Mouse (Mus musculus) intestine, embryonic 15.5 days (tissue): ENCODE measurements around the gene Bsg. TPM values are rescaled to one million over a fixed set of nuclear protein-coding genes. Genes with fewer than 3 reads are reported as not detected.

Experiments used
- ATAC-seq: fragments of 200-750 bp; cut with Nextera tagmentation; 2 replicates; pipeline ENCODE4 v1.8.0; 2017; ENCODE audit warnings: moderate TSS enrichment, moderate library complexity
- H3K27ac ChIP-seq: fragments of 300-500 bp; sonication (generic); 2 replicates; pipeline ENCODE4 v1.5.1; 2015; ENCODE audit warnings: mild to moderate bottlenecking, inconsistent platforms
- H3K27me3 ChIP-seq: fragments of 300-500 bp; sonication (generic); replicated peaks from 2 replicates; pipeline ENCODE4 v1.6.1; 2015; ENCODE audit warnings: inconsistent platforms
- H3K36me3 ChIP-seq: fragments of 300-500 bp; sonication (generic); 2 replicates; pipeline ENCODE4 v1.6.1; 2015; ENCODE audit warnings: inconsistent platforms
- H3K4me1 ChIP-seq: fragments of 300-500 bp; sonication (generic); replicated peaks from 2 replicates; pipeline ENCODE4 v1.6.1; 2015; ENCODE audit warnings: inconsistent platforms
- H3K4me2 ChIP-seq: fragments of 300-500 bp; sonication (generic); replicated peaks from 2 replicates; pipeline ENCODE4 v1.6.1; 2015; ENCODE audit warnings: mild to moderate bottlenecking, inconsistent platforms
- H3K4me3 ChIP-seq: fragments of 300-500 bp; sonication (generic); replicated peaks from 2 replicates; pipeline ENCODE4 v1.5.1; 2015; ENCODE audit warnings: inconsistent platforms
- H3K9ac ChIP-seq: fragments of 300-500 bp; sonication (generic); 2 replicates; pipeline ENCODE4 v1.6.1; 2015; ENCODE audit warnings: inconsistent platforms
- H3K9me3 ChIP-seq: fragments of 300-500 bp; sonication (generic); 2 replicates; pipeline ENCODE4 v1.6.1; 2016; ENCODE audit warnings: inconsistent platforms
- WGBS: fragments of 180-500 bp; shearing (Covaris S2); methylation state at CpG from one replicate; pipeline ENCODE4 v1.1.7; 2015; 5-methylcytosine and 5-hydroxymethylcytosine counted together
- polyA plus RNA-seq: library from polyadenylated mRNA; unstranded; fragments of >200 nt; fragmentation: Nextera tagmentation; extraction: Ambion mirVana; gene quantifications from 2 replicates; pipeline ENCODE4 v1.2.1, GENCODE M21; 2015

Gene Bsg
- 1,119 and 1,131 TPM in 2 replicates for polyA plus RNA-seq

- Histone ChIP-seq H3K4me2 (peak within 1 kb of the TSS; percentile 77), H3K36me3 (peaks cover 3% of the 10 kb centered on the region; the same call in 1 of the 2 replicates), H3K9me3 (no peaks in the 10 kb centered on the region), H3K27me3 (no peaks in the 10 kb centered on the region), H3K4me3 (peak within 1 kb of the TSS; percentile 70), H3K9ac (peak within 1 kb of the TSS; percentile 90), H3K27ac (peak within 1 kb of the TSS; percentile 81), H3K4me1 (peaks cover 44% of the 10 kb centered on the region)
- peak; percentile 95 for ATAC-seq
- WGBS = under 1% methylated on average over 65 of the region's 65 CpGs
These were observed at the start of gene Bsg for GRCm38 (mm10) chr10:79704065-79704969. Gene Bsg, plus strand, starts transcription at chr10:79704491.

GRCm38 (mm10) chr10:79654946-79655395, 49.3 kb upstream of the Bsg start:
- Histone ChIP-seq H3K4me3 (no peak overlapping the region), H3K27me3 (no peaks in the 10 kb centered on the region; the same call in 1 of the 2 replicates), H3K4me1 (no peaks in the 10 kb centered on the region), H3K36me3 (no peaks in the 10 kb centered on the region), H3K9me3 (no peaks in the 10 kb centered on the region), H3K27ac (no peak overlapping the region), H3K4me2 (no peak overlapping the region), H3K9ac (no peak overlapping the region)
- 20% methylated on average over 1 of the region's 1 CpGs for WGBS
- peak; percentile 44; the same call in 1 of the 2 replicates for ATAC-seq

- WGBS = 14% methylated on average over 4 of the region's 4 CpGs
- Histone ChIP-seq H3K9me3 (no peaks in the 10 kb centered on the region), H3K4me2 (no peak overlapping the region), H3K4me1 (peaks cover 2% of the 10 kb centered on the region; the same call in 1 of the 2 replicates), H3K9ac (no peak overlapping the region), H3K4me3 (no peak overlapping the region), H3K27ac (no peak overlapping the region), H3K27me3 (no peaks in the 10 kb centered on the region; the same call in 1 of the 2 replicates), H3K36me3 (no peaks in the 10 kb centered on the region)
- ATAC-seq = 0 out of 2 replicates have a peak, but pooled peaks have one; percentile 48
These were observed 45.5 kb upstream of the Bsg start for GRCm38 (mm10) chr10:79658829-79659228.

GRCm38 (mm10) chr10:79660298-79660697, 44.0 kb upstream of the Bsg start:
- ATAC-seq = no peak
- 75% methylated on average over 2 of the region's 2 CpGs for WGBS

GRCm38 (mm10) chr10:79661861-79662260, 42.4 kb upstream of the Bsg start:
- H3K27ac ChIP-seq = no peak overlapping the region
- peaks cover 6% of the 10 kb centered on the region; the same call in 1 of the 2 replicates for H3K4me1 ChIP-seq
- no peaks in the 10 kb centered on the region for H3K36me3 ChIP-seq
- 48% methylated on average over 3 of the region's 3 CpGs for WGBS
- no peak overlapping the region for H3K4me2 ChIP-seq
- no peaks in the 10 kb centered on the region for H3K9me3 ChIP-seq
- H3K9ac ChIP-seq = no peak overlapping the region
- ATAC-seq = no peak
- H3K27me3 ChIP-seq = no peaks in the 10 kb centered on the region
- H3K4me3 ChIP-seq = no peak overlapping the region

More at GRCm38 (mm10) chr10:79660298-79660697, 44.0 kb upstream of the Bsg start:
- Histone ChIP-seq H3K4me2 (no peak overlapping the region), H3K27me3 (no peaks in the 10 kb centered on the region; the same call in 1 of the 2 replicates), H3K4me3 (no peak overlapping the region), H3K9me3 (no peaks in the 10 kb centered on the region), H3K27ac (no peak overlapping the region), H3K36me3 (no peaks in the 10 kb centered on the region), H3K4me1 (peaks cover 6% of the 10 kb centered on the region; the same call in 1 of the 2 replicates), H3K9ac (no peak overlapping the region)

- H3K9ac ChIP-seq = no peak within 1 kb of the TSS
- no peak within 1 kb of the TSS for H3K27ac ChIP-seq
- peak within 1 kb of the TSS; percentile 5; the same call in 1 of the 2 replicates for H3K4me2 ChIP-seq
- H3K4me1 ChIP-seq = peaks cover 6% of the 10 kb centered on the region; the same call in 1 of the 2 replicates
- peak; percentile 21; the same call in 1 of the 2 replicates for ATAC-seq
- no peaks in the 10 kb centered on the region for H3K36me3 ChIP-seq
- no peaks in the 10 kb centered on the region for H3K9me3 ChIP-seq
- no peaks in the 10 kb centered on the region for H3K27me3 ChIP-seq
- 12% methylated on average over 13 of the region's 13 CpGs for WGBS
- H3K4me3 ChIP-seq = no peak within 1 kb of the TSS
These were observed 40.1 kb upstream of the Bsg start, which contains the start of gene Madcam1 for GRCm38 (mm10) chr10:79664131-79664665. Gene Madcam1, plus strand, starts transcription at chr10:79664559.

- no peak overlapping the region for H3K27ac ChIP-seq
- WGBS = 82% methylated on average over 8 of the region's 8 CpGs
- ATAC-seq = no peak
- H3K4me3 ChIP-seq = no peak overlapping the region
- H3K9ac ChIP-seq = no peak overlapping the region
- no peaks in the 10 kb centered on the region for H3K36me3 ChIP-seq
- no peaks in the 10 kb centered on the region for H3K27me3 ChIP-seq
- H3K4me1 ChIP-seq = peaks cover 6% of the 10 kb centered on the region; the same call in 1 of the 2 replicates
- H3K4me2 ChIP-seq = peak overlapping the region; percentile 5; the same call in 1 of the 2 replicates
- no peaks in the 10 kb centered on the region for H3K9me3 ChIP-seq
These were observed 39.2 kb upstream of the Bsg start for GRCm38 (mm10) chr10:79665051-79665450.

- Histone ChIP-seq H3K27ac (no peak overlapping the region), H3K27me3 (no peaks in the 10 kb centered on the region), H3K4me2 (no peak overlapping the region), H3K4me3 (no peak overlapping the region), H3K9me3 (no peaks in the 10 kb centered on the region), H3K36me3 (no peaks in the 10 kb centered on the region), H3K4me1 (peaks cover 19% of the 10 kb centered on the region), H3K9ac (no peak overlapping the region)
- 82% methylated on average over 9 of the region's 9 CpGs for WGBS
- no peak for ATAC-seq
These were observed 37.8 kb upstream of the Bsg start for GRCm38 (mm10) chr10:79666493-79666892.

GRCm38 (mm10) chr10:79668076-79668475, 36.2 kb upstream of the Bsg start:
- 72% methylated on average over 5 of the region's 5 CpGs for WGBS
- Histone ChIP-seq H3K9me3 (no peaks in the 10 kb centered on the region), H3K27ac (no peak overlapping the region), H3K4me1 (peaks cover 25% of the 10 kb centered on the region), H3K4me2 (no peak overlapping the region), H3K27me3 (no peaks in the 10 kb centered on the region), H3K9ac (no peak overlapping the region), H3K36me3 (no peaks in the 10 kb centered on the region), H3K4me3 (no peak overlapping the region)
- ATAC-seq = no peak

GRCm38 (mm10) chr10:79668771-79669575, 35.3 kb upstream of the Bsg start, which contains the start of gene Tpgs1:
Gene Tpgs1, plus strand, starts transcription at chr10:79669369.
- peak within 1 kb of the TSS; percentile 75 for H3K9ac ChIP-seq
- H3K4me2 ChIP-seq = peak within 1 kb of the TSS; percentile 74
- H3K27ac ChIP-seq = peak within 1 kb of the TSS; percentile 90
- H3K4me3 ChIP-seq = peak within 1 kb of the TSS; percentile 87
- WGBS = under 1% methylated on average over 45 of the region's 45 CpGs
- H3K36me3 ChIP-seq = no peaks in the 10 kb centered on the region
- peaks cover 21% of the 10 kb centered on the region for H3K4me1 ChIP-seq
- peak; percentile 83 for ATAC-seq
- no peaks in the 10 kb centered on the region for H3K27me3 ChIP-seq
- H3K9me3 ChIP-seq = no peaks in the 10 kb centered on the region

- under 1% methylated on average over 47 of the region's 47 CpGs for WGBS
- no peaks in the 10 kb centered on the region for H3K9me3 ChIP-seq
- peak overlapping the region; percentile 75 for H3K9ac ChIP-seq
- peaks cover 19% of the 10 kb centered on the region for H3K4me1 ChIP-seq
- H3K27ac ChIP-seq = peak overlapping the region; percentile 90
- peak overlapping the region; percentile 74 for H3K4me2 ChIP-seq
- H3K36me3 ChIP-seq = no peaks in the 10 kb centered on the region
- peak overlapping the region; percentile 87 for H3K4me3 ChIP-seq
- H3K27me3 ChIP-seq = no peaks in the 10 kb centered on the region
- peak; percentile 73 for ATAC-seq
These were observed 34.7 kb upstream of the Bsg start for GRCm38 (mm10) chr10:79669576-79670057.
